Mouse (Mus musculus) C2C12 (cell line): ENCODE measurements around the gene Cxcr4.

ENCODE experiments used
- CTCF ChIP-seq: IDR thresholded peaks from one replicate; pipeline ENCODE4 v1.5.1; 2011; ENCODE audit not compliant: control insufficient read depth, insufficient read depth, insufficient read length
- MYOD1 ChIP-seq: IDR thresholded peaks from one replicate; pipeline ENCODE4 v1.6.1; 2011; ENCODE audit warnings: low read depth; ENCODE audit not compliant: control insufficient read depth, insufficient read length

DNA sequence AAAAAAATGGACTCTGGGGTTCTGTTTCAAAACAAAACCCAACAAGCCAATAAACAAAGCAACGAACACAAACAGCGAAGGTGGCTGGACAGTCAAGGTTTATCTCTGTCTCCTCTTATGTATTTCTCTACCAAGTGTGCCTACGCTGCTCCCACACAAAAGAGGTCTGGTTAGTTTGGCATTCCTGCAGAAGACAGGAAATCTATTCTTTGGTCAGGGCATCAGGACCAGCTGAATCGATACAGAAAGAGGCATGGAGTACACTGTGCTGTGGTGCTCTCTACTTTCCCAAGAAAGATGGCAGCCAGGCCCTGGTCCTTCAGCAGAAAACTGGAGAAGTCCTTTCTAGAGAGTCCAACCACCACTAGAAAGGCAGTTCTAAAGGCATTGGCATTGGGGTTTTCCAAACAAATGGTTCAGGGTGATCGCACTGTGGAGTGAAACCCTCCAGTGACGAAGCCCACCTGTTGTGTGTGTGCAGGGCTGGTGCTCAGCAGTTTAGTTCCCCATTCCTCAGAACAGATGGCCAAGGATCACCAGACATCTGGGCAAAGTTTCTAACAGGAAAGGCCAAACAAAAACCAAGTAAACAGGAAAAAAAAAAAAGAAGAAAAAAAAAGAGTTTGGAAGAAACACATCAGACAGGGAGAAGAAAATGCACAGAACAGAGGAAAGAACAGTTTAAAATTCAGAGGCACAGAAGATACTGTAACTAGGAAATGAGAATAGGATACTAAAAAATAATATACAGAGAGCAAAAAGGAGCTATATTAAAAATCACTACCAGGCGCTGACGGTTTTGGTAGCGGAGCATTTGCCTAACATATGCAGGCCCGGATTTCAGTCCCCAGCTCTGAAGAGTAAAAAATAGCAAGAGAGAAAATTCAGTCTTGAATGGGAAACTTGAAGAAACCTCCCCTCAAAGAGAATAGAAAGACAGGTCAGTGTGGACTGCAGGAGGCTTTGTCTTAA lies 44.5 kb upstream of the Cxcr4 start:
- TF ChIP-seq CTCF: no peak
- no peak for TF ChIP-seq MYOD1
